Comparison of ENCODE assay signal across 14 mouse cellular contexts in genomic region chr3:69490981-69491681, GRCm38 (mm10).
DNase-seq lines count a peak whose midpoint lies in the region; TF ChIP-seq lines count a peak whose summit lies in the region.
"Had no signal": no experiment of that assay in that cellular context is flagged by ENCODE, and none has a peak within 500 bp of the region (broad histone marks: within the 10 kb centered on the region; RNA-seq: fewer than 3 reads in every experiment).

No protein-coding gene starts in this region.

- no peak overlapping the region for H3K4me3 ChIP-seq in left cerebral cortex, adult 2 months
- H3K4me3 ChIP-seq: embryonic facial prominence, embryonic 15.5 days; limb, embryonic 15.5 days; stomach, embryonic 15.5 days had no signal

- DNase-seq in adrenal gland, postnatal 14 days = peak; percentile 20
- DNase-seq in adrenal gland, postnatal 25 days = no peak
- no peak for DNase-seq in left cerebral cortex, adult 2 months (ENCODE audit: extremely low spot score in 1 of 2, low spot score in 2 of 2)
- DNase-seq in left cerebral cortex, adult 11 months (ENCODE audit: low spot score) = no peak
- peak; percentile 26 for DNase-seq in adipocyte (ENCODE audit: low spot score)
- DNase-seq in kidney, postnatal 25 days = peak; percentile 87 to 96
- DNase-seq in frontal cortex, postnatal 36 days (ENCODE audit: low spot score in 2 of 2) = no peak
- DNase-seq in B cell, adult 2 months = no peak
- DNase-seq: cerebellum, postnatal 14 days; layer of hippocampus, postnatal 36 days; right cerebral cortex, postnatal 14 days had no signal

- peak; percentile 25 for TF ChIP-seq CTCF in left cerebral cortex, adult 2 months (IDR thresholded peaks at IDR 0.05)

- H3K27ac ChIP-seq in left cerebral cortex, adult 2 months = no peak overlapping the region
- H3K27ac ChIP-seq: embryonic facial prominence, embryonic 15.5 days; limb, embryonic 15.5 days; stomach, embryonic 15.5 days had no signal

- intact Hi-C loops in left cerebral cortex, adult 2 months (cut with DNase I) = no loop called here

Comparison
In these comparisons a context has a peak if more than half of its experiments do, and no peak if none do; other contexts are left out.
1. DNase-seq: peak in adrenal gland, postnatal 14 days (single experiment), adipocyte (single experiment) and kidney, postnatal 25 days (2 of 2); none in adrenal gland, postnatal 25 days (single experiment), left cerebral cortex, adult 2 months (0 of 2), left cerebral cortex, adult 11 months (single experiment), frontal cortex, postnatal 36 days (0 of 2) and B cell, adult 2 months (0 of 2).